Mouse (Mus musculus) spleen, adult 2 months (tissue): ENCODE results near the gene Calr4.

ENCODE experiments used
- CTCF ChIP-seq: fragments of 200-500 bp; IDR thresholded peaks from 2 replicates; pipeline ENCODE4 v1.5.1; 2011; ENCODE audit warnings: mild to moderate bottlenecking, inconsistent platforms; ENCODE audit not compliant: insufficient read depth, insufficient read length, insufficient replicate concordance; ENCODE audit errors: extremely low read depth
- POLR2A ChIP-seq: fragments of 200-500 bp; IDR thresholded peaks from 2 replicates; pipeline ENCODE4 v1.6.1; 2011; ENCODE audit warnings: low read depth, low read length, inconsistent platforms

DNA sequence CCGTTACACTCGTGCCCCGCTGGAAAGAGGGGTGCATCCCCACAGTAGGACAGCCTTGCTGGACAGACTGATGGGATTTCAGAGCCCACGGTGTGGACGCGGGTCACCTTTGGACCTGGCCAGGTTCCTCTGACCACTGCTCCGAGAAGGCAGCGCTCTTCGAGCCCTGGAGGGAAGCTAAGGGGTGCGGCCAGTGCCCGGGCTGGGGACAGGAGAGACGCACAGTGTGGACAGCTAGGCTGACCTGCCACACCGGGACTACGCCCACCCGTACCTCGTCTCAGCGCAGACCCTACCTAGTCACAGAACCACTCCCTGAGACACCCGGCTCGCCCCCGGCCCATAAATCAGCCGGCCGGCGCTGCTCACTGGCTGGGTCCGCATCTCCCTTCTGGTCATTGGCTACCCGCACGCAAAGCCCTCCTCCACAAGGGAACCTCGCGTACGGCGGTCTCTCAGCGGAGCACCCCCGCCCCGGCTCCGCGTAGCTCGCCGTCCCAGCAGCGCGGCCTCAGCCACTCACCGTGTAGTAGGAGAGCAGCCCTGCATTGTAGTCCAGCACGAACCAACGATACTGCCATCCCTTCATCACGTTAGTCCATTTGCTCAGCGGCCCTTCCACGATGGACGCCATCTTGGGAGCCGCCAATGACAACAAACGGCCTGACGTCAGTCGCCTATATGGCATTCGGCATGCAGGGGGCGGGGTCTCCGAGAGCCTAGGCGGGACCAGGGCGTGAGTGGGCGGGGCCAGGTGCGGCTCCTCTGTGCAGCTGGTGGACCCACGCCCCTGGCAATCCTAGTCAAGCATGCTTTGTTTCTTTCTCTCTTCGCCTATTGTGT, 32.5 kb upstream of the Calr4 start, which contains the start of gene Osbpl9:
- TF ChIP-seq CTCF (no peak), POLR2A (no peak)
